Mouse (Mus musculus) olfactory bulb, adult 2 months (tissue): ENCODE data around the gene She.

Experiments
- CTCF ChIP-seq: fragments of 200-500 bp; IDR thresholded peaks from 2 replicates; pipeline ENCODE4 v1.5.1; 2012; ENCODE audit warnings: low read depth, mild to moderate bottlenecking, low read length, moderate library complexity; ENCODE audit not compliant: insufficient read depth
- POLR2A ChIP-seq: fragments of 200-500 bp; IDR thresholded peaks from 2 replicates; pipeline ENCODE4 v1.6.1; 2012; ENCODE audit warnings: mild to moderate bottlenecking, low read depth, low read length, moderate library complexity; ENCODE audit not compliant: insufficient read depth

DNA sequence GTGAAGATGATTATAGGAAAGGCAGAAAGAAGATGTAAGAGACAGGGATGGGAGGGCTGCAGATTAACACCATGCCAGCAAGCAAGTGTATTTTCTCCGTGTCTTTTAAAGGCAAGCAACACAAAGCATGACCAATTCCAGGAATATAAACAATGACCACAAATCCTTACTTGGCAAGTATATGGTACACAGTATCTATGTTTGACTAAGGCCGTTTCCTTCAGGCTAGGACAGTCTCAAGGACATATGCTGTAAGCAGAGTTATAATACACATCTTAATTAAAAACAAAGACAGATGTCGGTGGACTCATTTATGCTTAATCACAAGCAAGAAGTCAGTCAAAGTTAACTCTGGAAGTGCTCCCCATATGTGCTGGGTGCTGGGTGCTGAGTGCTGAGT is 12.6 kb upstream of the She start:
- TF ChIP-seq POLR2A (no peak), CTCF (no peak)
